In the genomic region with DNA sequence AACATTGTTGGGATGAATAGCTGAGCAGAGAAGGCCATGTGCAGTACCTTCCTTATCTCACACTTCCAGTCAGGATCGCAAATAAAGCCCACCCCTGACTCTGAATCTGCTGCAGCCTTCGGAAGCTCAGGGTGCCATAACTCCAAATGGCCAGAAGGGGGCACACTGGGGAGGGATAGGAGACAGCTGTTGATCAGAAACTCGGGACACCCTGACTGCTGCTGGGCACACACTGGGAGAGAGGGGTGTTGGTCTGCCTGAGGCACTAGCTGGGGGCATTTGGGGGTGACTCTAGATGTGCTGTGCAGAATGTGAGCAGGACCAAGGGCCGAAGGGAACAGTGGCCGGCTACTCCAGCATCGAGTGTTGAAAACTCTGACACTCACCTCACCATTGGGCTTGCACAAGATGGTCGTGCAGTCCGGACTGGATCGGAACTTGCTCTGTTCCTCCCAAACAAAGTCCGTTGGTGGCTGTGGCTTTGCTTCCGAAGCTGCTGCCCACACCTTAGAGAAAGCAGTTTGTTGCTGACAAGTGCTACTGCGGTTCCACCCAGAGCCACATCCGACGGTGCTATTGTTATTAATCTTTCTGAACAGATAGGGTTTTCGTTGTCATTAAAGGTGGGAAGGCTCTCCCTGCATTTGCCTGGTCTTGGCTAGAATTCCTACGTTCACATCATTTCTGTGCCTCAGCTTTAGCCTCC, we compare ENCODE assay signal across 8 mouse cellular contexts.
A peak's percentile ranks its signal among the peaks of the same experiment; 100 is the strongest.
DNase-seq lines count a peak whose midpoint lies in the region; ATAC-seq and TF ChIP-seq lines count a peak whose summit lies in the region.

No protein-coding gene starts in this region.

- peak; percentile 32 for DNase-seq in liver, postnatal 0 days
- peak; percentile 70 for DNase-seq in NIH3T3 (ENCODE audit: low read depth)
- DNase-seq in cerebellum, adult 11-12 months, result peak; percentile 4
- peak; percentile 48 to 60 for DNase-seq in lung, adult 18-20 months

- no peaks in the 10 kb centered on the region for H3K27me3 ChIP-seq in liver, postnatal 0 days (ENCODE audit: insufficient read depth, low read length)
- H3K27me3 ChIP-seq in liver, embryonic 12.5 days (replicated peaks), result no peaks in the 10 kb centered on the region
- no peaks in the 10 kb centered on the region for H3K27me3 ChIP-seq in small intestine, adult 2 months (ENCODE audit: control insufficient read depth, insufficient read depth, low read length)

- TF ChIP-seq POLR2A in small intestine, adult 2 months (IDR thresholded peaks at IDR 0.05; ENCODE audit: low read depth, low read length), result no peak

- peak; percentile 77 for TF ChIP-seq CTCF in liver, postnatal 0 days (IDR thresholded peaks at IDR 0.05; ENCODE audit: low read depth)
- peak; percentile 70; the same call in 1 of the 2 replicates for TF ChIP-seq CTCF in small intestine, adult 2 months (IDR thresholded peaks at IDR 0.05; ENCODE audit: extremely low read depth, insufficient read length, insufficient replicate concordance, low read depth, low read length)

- H3K27ac ChIP-seq in liver, postnatal 0 days (ENCODE audit: low read depth), result no peak overlapping the region
- no peak overlapping the region for H3K27ac ChIP-seq in liver, embryonic 12.5 days
- H3K27ac ChIP-seq in small intestine, adult 2 months (ENCODE audit: insufficient read depth, low read depth, low read length), result no peak overlapping the region

- H3K4me3 ChIP-seq in liver, postnatal 0 days (ENCODE audit: low read depth, low read length), result no peak overlapping the region
- H3K4me3 ChIP-seq in liver, embryonic 12.5 days, result no peak overlapping the region
- no peak overlapping the region for H3K4me3 ChIP-seq in small intestine, adult 2 months (ENCODE audit: low read depth, low read length)

- ATAC-seq in liver, postnatal 0 days, result no peak
- no peak for ATAC-seq in liver, embryonic 12.5 days
- ATAC-seq in granulocyte monocyte progenitor cell, adult 5-6 weeks (replicated peaks; ENCODE audit: poor library complexity, severe bottlenecking), result peak; percentile 83
- no peak for ATAC-seq in erythroblast, adult 5-6 weeks (replicated peaks; ENCODE audit: low FRiP score, poor library complexity, severe bottlenecking)

- no peak for TF ChIP-seq EP300 in liver, postnatal 0 days (IDR thresholded peaks at IDR 0.05; ENCODE audit: low read depth)

- H3K9me3 ChIP-seq in liver, postnatal 0 days (ENCODE audit: low read length), result no peaks in the 10 kb centered on the region
- H3K9me3 ChIP-seq in liver, embryonic 12.5 days (replicated peaks), result no peaks in the 10 kb centered on the region

- H3K9ac ChIP-seq in liver, postnatal 0 days (replicated peaks), result no peak overlapping the region
- H3K9ac ChIP-seq in liver, embryonic 12.5 days, result no peak overlapping the region

- no peak overlapping the region for H3K4me2 ChIP-seq in liver, postnatal 0 days (ENCODE audit: low read depth, low read length)
- H3K4me2 ChIP-seq in liver, embryonic 12.5 days, result no peak overlapping the region

- no peaks in the 10 kb centered on the region for H3K36me3 ChIP-seq in liver, postnatal 0 days (replicated peaks; ENCODE audit: insufficient read depth, low read length)
- H3K36me3 ChIP-seq in liver, embryonic 12.5 days, result no peaks in the 10 kb centered on the region
- no peaks in the 10 kb centered on the region for H3K36me3 ChIP-seq in small intestine, adult 2 months (ENCODE audit: control insufficient read depth, insufficient read depth, low read length)

- no peaks in the 10 kb centered on the region for H3K4me1 ChIP-seq in liver, postnatal 0 days (ENCODE audit: insufficient read depth)
- no peaks in the 10 kb centered on the region for H3K4me1 ChIP-seq in liver, embryonic 12.5 days
- no peaks in the 10 kb centered on the region for H3K4me1 ChIP-seq in small intestine, adult 2 months (ENCODE audit: control insufficient read depth, insufficient read depth, insufficient read length, low read length)

- 58% methylated on average over 16 of the region's 16 CpGs for WGBS in liver, postnatal 0 days (ENCODE audit: insufficient replicate concordance)
- WGBS in liver, embryonic 12.5 days (ENCODE audit: insufficient replicate concordance), result 54% methylated on average over 16 of the region's 16 CpGs
- 61% methylated on average over 16 of the region's 16 CpGs for WGBS in small intestine, adult 2 months

Comparison
In these comparisons a context has a peak if more than half of its experiments do, and no peak if none do; other contexts are left out.
1. DNase-seq: peak in every context shown above with its lines; median percentile 70 in NIH3T3; 54 in lung, adult 18-20 months; 32 in liver, postnatal 0 days; 4 in cerebellum, adult 11-12 months.